Mouse (Mus musculus) layer of hippocampus, postnatal 36 days (tissue): ENCODE results near the gene Map1lc3b. TPM values are rescaled to one million over a fixed set of nuclear protein-coding genes. Genes with fewer than 3 reads are reported as not detected.

Source experiments
- DNase-seq, 2 experiments: peaks; one replicate each; pipeline ENCODE4 v3.0.0; 2022
- total RNA-seq, 2 experiments: library from RNA; stranded (reverse); gene quantifications; 2 replicates each; pipeline ENCODE4 v1.2.3; 2021

Map1lc3b gene
- total RNA-seq, 2 experiments from 2014 or later, result 160 to 180 TPM

DNA sequence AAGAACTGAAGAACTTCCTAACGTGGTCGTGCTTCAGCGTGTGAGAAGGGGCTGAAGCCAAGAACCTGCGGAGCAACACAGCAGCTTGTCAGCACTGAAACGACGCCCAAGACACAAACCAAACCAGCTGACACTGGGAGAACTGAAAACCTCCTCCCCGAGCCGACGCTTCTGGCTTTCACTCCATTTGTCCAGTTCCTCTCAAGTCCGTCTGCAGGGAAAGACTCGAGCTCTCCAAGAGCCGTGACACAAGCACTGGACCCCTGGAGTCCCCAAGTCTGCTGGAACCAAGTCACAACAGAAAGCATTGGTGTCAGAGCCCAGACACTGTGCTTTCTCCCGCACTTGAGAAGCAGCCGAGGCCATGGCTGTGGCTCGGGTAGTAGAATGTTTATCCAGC, 19.1 kb downstream of the Map1lc3b start:
- no peak for DNase-seq

DNA sequence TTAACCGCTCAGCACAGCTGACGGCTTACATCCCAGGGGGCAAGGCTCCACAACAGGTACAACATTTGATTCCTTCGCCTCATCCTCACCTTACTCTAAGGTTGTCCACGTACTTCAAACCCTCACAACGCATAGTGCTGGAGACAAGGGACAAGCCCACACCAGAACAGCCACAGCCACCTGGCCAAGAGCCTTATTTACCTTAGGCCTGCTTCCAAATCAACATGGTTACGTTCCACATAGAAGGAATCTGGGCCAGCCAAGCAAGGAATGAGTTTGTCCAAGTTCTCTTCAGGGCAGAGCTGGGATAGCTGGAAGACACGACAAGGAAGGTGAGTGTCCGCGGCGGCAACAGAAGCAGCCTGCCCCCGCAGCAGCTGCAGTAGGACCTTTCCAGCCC, 19.8 kb downstream of the Map1lc3b start:
- DNase-seq, result no peak

- DNase-seq, result no peak
These were observed 23.3 kb downstream of the Map1lc3b start for GRCm38 (mm10) chr8:121613419-121613818.

GRCm38 (mm10) chr8:121619401-121619995, 29.3 kb downstream of the Map1lc3b start:
- no peak for DNase-seq

- no peak for DNase-seq
These were observed 30.8 kb downstream of the Map1lc3b start for GRCm38 (mm10) chr8:121620801-121621516.

- no peak for DNase-seq
These were observed 31.7 kb downstream of the Map1lc3b start for GRCm38 (mm10) chr8:121621879-121622278.

DNA sequence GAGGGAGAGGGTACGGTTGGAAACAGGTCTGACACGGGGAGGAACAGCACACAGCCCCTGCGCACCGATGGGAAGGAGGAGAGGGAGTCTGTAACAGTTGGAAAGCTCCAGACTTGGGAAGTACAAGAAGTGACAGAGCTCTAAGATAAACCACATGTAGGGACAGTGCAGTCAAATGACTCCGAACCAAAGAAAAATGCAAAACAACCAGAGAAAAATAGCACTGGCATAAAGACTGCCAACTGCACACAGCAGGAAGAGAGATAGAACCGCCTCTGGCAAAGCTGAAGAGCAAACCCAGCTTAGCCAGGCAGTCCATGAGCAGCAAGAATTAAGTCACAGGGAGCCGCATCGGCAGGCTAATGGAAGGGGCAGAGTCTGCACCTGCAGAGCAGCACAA, 32.9 kb downstream of the Map1lc3b start:
- no peak for DNase-seq

DNA sequence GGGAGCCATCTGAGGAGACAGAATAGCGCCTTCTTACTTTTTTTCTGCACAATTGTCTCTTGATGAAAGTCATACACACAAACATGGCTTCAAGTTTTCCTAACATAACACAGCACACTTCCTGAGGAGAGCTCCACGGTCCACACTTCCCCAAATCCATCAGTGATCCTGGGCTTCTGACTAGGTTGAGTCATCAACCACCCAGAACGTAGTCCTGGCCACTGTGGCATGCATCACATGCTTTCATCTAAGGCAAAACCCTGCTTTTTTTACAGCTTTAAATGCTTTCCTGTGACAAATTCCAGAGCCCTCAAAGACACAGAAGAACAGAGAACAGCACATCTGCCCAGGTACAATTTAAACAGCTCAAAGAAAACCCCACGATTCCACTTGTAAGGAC, 38.5 kb downstream of the Map1lc3b start:
- DNase-seq, result no peak

DNA sequence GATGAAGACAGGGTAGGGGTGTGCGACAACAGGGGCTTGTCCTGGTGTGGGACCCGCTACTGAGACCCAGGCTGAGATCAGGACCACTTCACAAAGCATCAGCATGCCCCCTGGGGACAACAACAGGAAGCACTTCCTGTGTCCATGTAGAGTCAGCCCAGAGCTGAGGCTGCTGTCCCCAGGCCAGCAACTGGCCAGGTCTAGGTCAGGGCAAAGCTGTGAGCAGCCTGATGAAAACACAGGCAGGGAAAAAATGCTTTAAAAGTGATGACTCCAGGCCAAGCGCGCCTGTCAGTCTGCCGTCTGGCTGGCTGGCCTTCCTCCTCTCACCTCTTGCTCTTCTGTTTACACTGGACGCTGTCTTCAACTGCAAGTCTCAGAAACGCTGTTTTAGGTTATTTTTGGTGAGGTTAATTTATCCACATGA, 41.5 kb downstream of the Map1lc3b start:
- DNase-seq, result no peak

DNA sequence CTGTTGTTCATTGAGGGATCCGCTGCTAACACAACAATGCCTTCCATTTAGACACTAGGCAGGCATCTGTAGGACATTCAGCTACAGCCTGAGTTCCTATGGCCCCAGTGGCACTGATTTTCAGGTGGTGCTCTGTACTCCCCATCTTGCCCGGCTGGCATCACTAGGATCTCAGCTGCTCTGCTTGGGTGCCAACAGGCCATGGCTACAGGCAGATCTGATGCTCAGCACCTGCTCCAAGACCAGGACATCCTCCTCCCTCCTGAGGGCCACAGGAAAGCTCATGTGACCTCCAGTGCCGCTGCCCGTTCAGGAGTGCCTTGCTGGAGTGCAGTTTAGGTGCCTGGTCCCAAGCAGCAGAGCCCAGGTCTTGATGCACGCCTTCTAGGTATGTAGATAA, 42.2 kb downstream of the Map1lc3b start:
- DNase-seq, result no peak

GRCm38 (mm10) chr8:121635534-121635933, 45.4 kb downstream of the Map1lc3b start:
- DNase-seq, result no peak

- DNase-seq, result no peak
These were observed 46.0 kb downstream of the Map1lc3b start for GRCm38 (mm10) chr8:121636180-121636579.

DNA sequence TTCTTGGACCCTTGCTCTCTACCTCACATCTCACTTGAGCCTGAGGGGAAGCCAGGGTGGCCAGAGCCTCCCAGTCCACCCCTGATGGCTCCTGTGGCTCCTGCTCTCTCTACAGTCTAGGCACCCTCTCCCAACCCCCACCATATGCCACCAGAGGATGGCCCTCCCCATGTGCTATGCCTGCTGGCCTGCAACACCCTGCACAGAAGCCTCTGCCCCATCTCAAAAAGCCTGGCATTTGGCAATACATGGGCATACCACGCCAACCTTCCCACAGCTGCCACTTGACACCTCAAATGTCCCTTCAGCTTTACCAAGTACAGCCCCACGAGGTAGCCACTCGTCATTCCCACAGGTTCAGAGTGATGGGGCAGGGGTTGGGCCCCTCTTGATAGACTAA, 52.6 kb downstream of the Map1lc3b start:
- DNase-seq, result no peak

DNA sequence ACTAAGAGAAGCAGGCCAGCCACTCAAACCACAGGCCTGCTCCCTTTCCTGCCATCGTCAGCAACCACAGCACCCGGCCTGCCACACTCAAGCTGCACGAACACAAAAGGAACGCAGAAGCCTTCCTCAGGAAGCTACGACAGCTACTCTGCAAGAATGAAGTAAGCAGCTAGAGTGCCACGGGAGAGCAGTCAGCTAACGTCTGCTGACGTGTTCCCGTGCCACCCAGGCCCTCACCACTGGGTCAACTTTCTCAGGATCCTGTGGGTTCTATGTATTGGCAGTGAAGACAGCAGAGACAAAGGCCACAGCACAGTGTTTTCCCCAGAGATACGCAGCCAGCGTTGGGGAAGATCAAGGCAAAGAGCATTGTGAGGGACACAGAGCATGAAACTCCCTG, 53.2 kb downstream of the Map1lc3b start:
- no peak for DNase-seq

DNA sequence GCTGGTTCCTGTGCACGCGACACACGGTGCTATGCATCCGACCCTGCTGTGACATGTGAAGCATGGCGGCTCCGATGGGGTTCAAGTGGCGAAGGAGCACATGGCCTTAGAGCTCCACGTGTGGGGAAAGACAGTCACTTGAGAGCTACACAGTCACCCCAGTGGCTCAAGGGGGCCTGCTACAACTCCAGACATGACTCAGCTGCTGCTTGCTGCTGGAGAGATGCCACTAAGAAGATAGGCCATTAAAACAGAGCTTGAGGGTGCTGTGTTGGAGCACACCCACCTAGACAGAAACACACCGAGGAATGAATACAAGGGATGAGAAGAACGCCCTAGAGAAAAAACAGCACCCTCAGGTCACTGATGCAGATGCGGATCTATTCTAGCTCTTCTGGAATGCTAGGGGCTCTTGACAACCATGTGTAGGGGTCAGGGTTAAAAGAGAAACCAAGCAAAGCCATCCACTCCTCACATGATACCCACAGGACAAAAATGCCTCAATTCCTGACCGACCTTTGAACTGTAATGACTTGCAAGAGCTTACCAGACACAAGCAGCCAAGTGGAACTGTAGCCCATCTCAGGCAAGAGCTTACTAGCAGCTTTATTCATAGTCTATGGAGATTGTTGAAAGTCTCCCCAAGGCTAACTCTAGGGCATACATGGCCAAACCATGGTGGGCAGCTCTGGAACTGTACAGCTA, 57.5 kb downstream of the Map1lc3b start:
- DNase-seq, result no peak

Other genes with a start within 250 kb of the Map1lc3b start
- gene 1700018B08Rik, start 46.0 kb upstream of the Map1lc3b start, total RNA-seq, result not detected
- gene Fbxo31, start 11.6 kb upstream of the Map1lc3b start, total RNA-seq, result 100 to 1,000 TPM; 106 to 108 TPM
- 100 to 1,000 TPM in 1 of 2 experiments, 10 to 100 TPM in 1; 93.6 to 102 TPM for gene Zcchc14, start 62.5 kb downstream of the Map1lc3b start, total RNA-seq
- 100 to 1,000 TPM; 310 to 313 TPM for gene Jph3, start 139.3 kb downstream of the Map1lc3b start, total RNA-seq
- gene Klhdc4, start 239.2 kb downstream of the Map1lc3b start, total RNA-seq, result 10 to 100 TPM; 27.7 to 28.0 TPM